Mouse (Mus musculus) hindbrain, embryonic 14.5 days (tissue): Measurements from ENCODE around the gene Borcs6. TPM values are rescaled to one million over a fixed set of nuclear protein-coding genes. Genes with fewer than 3 reads are reported as not detected.
"Not testable (repeated sequence)": the region's sequence is repeated elsewhere in the genome, so short reads cannot be mapped to it uniquely, and the experiment has no call there.

ENCODE experiments used
- ATAC-seq: fragments of 200-750 bp; cut with Nextera tagmentation; 2 replicates; pipeline ENCODE4 v1.8.0; 2017; ENCODE audit warnings: moderate number of reproducible peaks, mild to moderate bottlenecking, moderate TSS enrichment, moderate library complexity; ENCODE audit not compliant: low FRiP score
- DNase-seq: peaks from one replicate; pipeline ENCODE4 v3.0.0-alpha.2; 2015; ENCODE audit warnings: low spot score
- H3K27ac ChIP-seq: fragments of 300-500 bp; sonication (generic); 2 replicates; pipeline ENCODE4 v1.5.1; 2014; ENCODE audit warnings: mild to moderate bottlenecking, moderate library complexity
- H3K27me3 ChIP-seq: fragments of 300-500 bp; sonication (generic); 2 replicates; pipeline ENCODE4 v1.6.1; 2014; ENCODE audit warnings: mild to moderate bottlenecking, low read length, mixed read lengths; ENCODE audit not compliant: control insufficient read depth, insufficient read depth
- H3K36me3 ChIP-seq: fragments of 300-500 bp; sonication (generic); replicated peaks from 2 replicates; pipeline ENCODE4 v1.6.1; 2014; ENCODE audit not compliant: control insufficient read depth, insufficient read depth
- H3K4me1 ChIP-seq: fragments of 300-500 bp; sonication (generic); replicated peaks from 2 replicates; pipeline ENCODE4 v1.6.1; 2014; ENCODE audit warnings: antibody characterized with exemption, low read length, mixed read lengths; ENCODE audit not compliant: control insufficient read depth, insufficient read depth
- H3K4me2 ChIP-seq: fragments of 300-500 bp; sonication (generic); replicated peaks from 2 replicates; pipeline ENCODE4 v1.6.1; 2014; ENCODE audit warnings: mild to moderate bottlenecking, moderate library complexity
- H3K4me3 ChIP-seq: fragments of 300-500 bp; sonication (generic); replicated peaks from 2 replicates; pipeline ENCODE4 v1.5.1; 2014; ENCODE audit warnings: mild to moderate bottlenecking, low read length
- H3K9ac ChIP-seq: fragments of 300-500 bp; sonication (generic); 2 replicates; pipeline ENCODE4 v1.6.1; 2014
- H3K9me3 ChIP-seq: fragments of 300-500 bp; sonication (generic); 2 replicates; pipeline ENCODE4 v1.6.1; 2016; ENCODE audit warnings: low read length; ENCODE audit not compliant: control insufficient read depth
- WGBS: fragments of 180-500 bp; shearing (Covaris S2); extraction: QIAGEN DNeasy Blood & Tissue Kit; methylation state at CpG from one replicate; pipeline ENCODE4 v1.1.7; 2014; 5-methylcytosine and 5-hydroxymethylcytosine counted together
- polyA plus RNA-seq: library from polyadenylated mRNA; unstranded; fragments of >200 nt; fragmentation: Nextera tagmentation; extraction: Ambion mirVana; gene quantifications from 2 replicates; pipeline ENCODE4 v1.2.1, GENCODE M21; 2014

The Borcs6 gene
- 18.6 and 24.3 TPM in 2 replicates for polyA plus RNA-seq

GRCm38 (mm10) chr11:69059357-69059974, at the start of gene Borcs6:
Borcs6 (plus strand) TSS chr11:69059717.
- Histone ChIP-seq H3K4me3 (peak within 1 kb of the TSS; percentile 54), H3K9ac (peak within 1 kb of the TSS; percentile 85), H3K27ac (peak within 1 kb of the TSS; percentile 91), H3K9me3 (no peaks in the 10 kb centered on the region), H3K36me3 (no peaks in the 10 kb centered on the region), H3K4me2 (peak within 1 kb of the TSS; percentile 80), H3K4me1 (peaks cover 25% of the 10 kb centered on the region), H3K27me3 (no peaks in the 10 kb centered on the region)
- peak; percentile 94 for ATAC-seq
- 0% methylated on average over 61 of the region's 64 CpGs for WGBS
- peak; percentile 94 for DNase-seq

- no peaks in the 10 kb centered on the region for H3K36me3 ChIP-seq
- H3K27me3 ChIP-seq = no peaks in the 10 kb centered on the region
- 93% methylated on average over 15 of the region's 15 CpGs for WGBS
- peak overlapping the region; percentile 89; the same call in 1 of the 2 replicates for H3K4me2 ChIP-seq
- peaks cover 16% of the 10 kb centered on the region for H3K4me1 ChIP-seq
- H3K4me3 ChIP-seq = no peak overlapping the region
- no peaks in the 10 kb centered on the region for H3K9me3 ChIP-seq
- no peak overlapping the region for H3K27ac ChIP-seq
- DNase-seq = no peak
- no peak overlapping the region for H3K9ac ChIP-seq
- ATAC-seq = no peak
Observed at GRCm38 (mm10) chr11:69010400-69011323, 48.9 kb upstream of the Borcs6 start.

- DNase-seq, H3K9me3 ChIP-seq, H3K27me3 ChIP-seq, H3K36me3 ChIP-seq, ATAC-seq: not testable (repeated sequence)
- Histone ChIP-seq H3K4me1 (peaks cover 16% of the 10 kb centered on the region), H3K9ac (peak overlapping the region; percentile 77), H3K27ac (peak overlapping the region; percentile 92), H3K4me2 (peak overlapping the region; percentile 89), H3K4me3 (peak overlapping the region; percentile 45)
- WGBS = 76% methylated on average over 2 of the region's 2 CpGs
Observed at GRCm38 (mm10) chr11:69011445-69011844, 48.1 kb upstream of the Borcs6 start.

- 2% methylated on average over 18 of the region's 18 CpGs for WGBS
- peak; percentile 92 for DNase-seq
Observed at GRCm38 (mm10) chr11:69012071-69012601, 47.4 kb upstream of the Borcs6 start.

GRCm38 (mm10) chr11:69015644-69016441, 43.7 kb upstream of the Borcs6 start, which contains the start of gene Ctc1:
Ctc1 (plus strand) TSS chr11:69015911.
- Histone ChIP-seq H3K4me1 (peaks cover 14% of the 10 kb centered on the region), H3K9me3 (no peaks in the 10 kb centered on the region), H3K4me2 (peak within 1 kb of the TSS; percentile 54), H3K4me3 (peak within 1 kb of the TSS; percentile 57), H3K36me3 (no peaks in the 10 kb centered on the region), H3K9ac (peak within 1 kb of the TSS; percentile 83), H3K27me3 (no peaks in the 10 kb centered on the region), H3K27ac (peak within 1 kb of the TSS; percentile 85)
- peak; percentile 94 for DNase-seq
- WGBS = 4% methylated on average over 38 of the region's 38 CpGs
- peak; percentile 95 for ATAC-seq

More at GRCm38 (mm10) chr11:69012071-69012601, 47.4 kb upstream of the Borcs6 start:
- Histone ChIP-seq H3K9me3 (no peaks in the 10 kb centered on the region), H3K27ac (peak overlapping the region; percentile 92), H3K9ac (peak overlapping the region; percentile 77), H3K36me3 (no peaks in the 10 kb centered on the region), H3K27me3 (no peaks in the 10 kb centered on the region), H3K4me1 (peaks cover 22% of the 10 kb centered on the region), H3K4me3 (peak overlapping the region; percentile 45), H3K4me2 (peak overlapping the region; percentile 89)
- peak; percentile 75 for ATAC-seq

GRCm38 (mm10) chr11:69016755-69017154, 42.8 kb upstream of the Borcs6 start:
- H3K27me3 ChIP-seq = no peaks in the 10 kb centered on the region
- peaks cover 9% of the 10 kb centered on the region for H3K4me1 ChIP-seq
- H3K4me3 ChIP-seq = peak overlapping the region; percentile 57
- peak overlapping the region; percentile 54 for H3K4me2 ChIP-seq
- DNase-seq = no peak
- peaks cover 6% of the 10 kb centered on the region; the same call in 1 of the 2 replicates for H3K36me3 ChIP-seq
- 76% methylated on average over 3 of the region's 3 CpGs for WGBS
- peak overlapping the region; percentile 83 for H3K9ac ChIP-seq
- no peaks in the 10 kb centered on the region for H3K9me3 ChIP-seq
- no peak for ATAC-seq
- peak overlapping the region; percentile 85 for H3K27ac ChIP-seq

- Histone ChIP-seq H3K27ac (no peak overlapping the region), H3K9me3 (no peaks in the 10 kb centered on the region), H3K9ac (no peak overlapping the region), H3K36me3 (peaks cover 45% of the 10 kb centered on the region), H3K4me2 (no peak overlapping the region), H3K4me1 (peaks cover 8% of the 10 kb centered on the region), H3K27me3 (no peaks in the 10 kb centered on the region), H3K4me3 (no peak overlapping the region)
- ATAC-seq (no peak), DNase-seq (no peak)
Observed at GRCm38 (mm10) chr11:69020691-69021090, 38.8 kb upstream of the Borcs6 start.

GRCm38 (mm10) chr11:69026562-69026961, 33.0 kb upstream of the Borcs6 start:
- no peak overlapping the region for H3K4me3 ChIP-seq
- 99% methylated on average over 3 of the region's 3 CpGs for WGBS
- peaks cover 100% of the 10 kb centered on the region for H3K36me3 ChIP-seq
- no peaks in the 10 kb centered on the region for H3K27me3 ChIP-seq
- H3K27ac ChIP-seq = no peak overlapping the region
- DNase-seq = no peak
- H3K9me3 ChIP-seq = no peaks in the 10 kb centered on the region
- no peak for ATAC-seq
- H3K9ac ChIP-seq = no peak overlapping the region
- H3K4me2 ChIP-seq = no peak overlapping the region
- no peaks in the 10 kb centered on the region for H3K4me1 ChIP-seq
